Mouse (Mus musculus) liver, adult 10 weeks (tissue): ENCODE data around the gene Eed. TPM values are rescaled to one million over a fixed set of nuclear protein-coding genes. Genes with fewer than 3 reads are reported as not detected.

Experiments
- polyA plus RNA-seq: library from polyadenylated mRNA; stranded (reverse); fragments of 350-450 nt; fragmentation: Illumina TruSeq; extraction: RNeasy Lipid Tissue Mini Kit (QIAGEN cat#74804); gene quantifications from one replicate; pipeline ENCODE4 v1.2.3, GENCODE M21; 2014; ENCODE audit warnings: low read depth, low replicate concordance

Gene Eed
- polyA plus RNA-seq, result 56.9 TPM

GRCm38 (mm10) chr7:89980485-89981422 lies at the start of gene Eed:
Gene Eed, minus strand, starts transcription at chr7:89980983.

DNA sequence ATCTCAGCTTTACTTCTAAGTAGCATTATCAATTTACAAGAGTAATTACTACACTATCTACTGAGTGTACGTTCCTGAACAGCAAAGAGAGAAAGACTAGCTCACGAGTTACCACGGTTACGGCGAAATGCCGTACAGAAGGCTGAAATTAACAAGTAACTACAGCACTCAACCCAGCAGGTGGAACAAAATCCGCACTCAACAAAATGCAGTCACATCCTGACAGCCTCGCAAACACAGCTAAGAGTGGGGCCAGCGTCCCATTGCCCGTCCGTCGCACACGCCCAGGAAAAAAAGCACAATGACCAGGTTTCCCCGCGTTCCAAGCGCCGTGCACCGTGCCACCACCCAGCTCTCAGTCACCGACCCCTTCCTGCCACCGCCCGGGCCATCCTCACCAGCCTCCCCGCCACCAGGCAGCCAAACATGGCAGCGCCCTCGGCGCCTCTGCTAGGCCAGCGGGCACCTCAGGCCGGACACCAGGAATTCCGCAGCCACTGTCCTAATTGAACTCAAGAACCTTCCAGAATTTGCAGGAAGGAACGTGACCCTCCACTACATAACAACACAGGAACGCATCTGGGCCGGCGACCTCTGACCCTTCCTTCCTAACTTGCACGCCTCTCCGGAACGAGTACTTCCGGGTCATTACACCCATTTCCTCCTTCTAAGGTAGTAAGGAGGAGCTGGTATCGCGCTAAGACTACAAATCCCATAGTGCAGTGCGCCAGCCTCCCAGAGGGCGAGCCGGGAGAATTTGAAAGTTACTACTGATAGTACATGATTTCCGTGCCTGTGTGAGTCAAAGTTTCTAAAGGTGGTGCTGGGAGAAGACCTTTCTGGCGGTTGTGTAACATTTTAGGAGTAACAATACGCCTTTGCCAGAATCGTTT lies 40.0 kb downstream of the Eed start, which contains the start of gene Hikeshi:
Gene Hikeshi, minus strand, starts transcription at position 634 of the 893 bp plus-strand sequence.

Other genes starting within 250 kb of the Eed start
- gene Ccdc81, start 77.4 kb downstream of the Eed start, polyA plus RNA-seq, result not detected
- 58.4 TPM for gene Hikeshi, start 39.8 kb downstream of the Eed start, polyA plus RNA-seq
- gene Picalm, start 149.2 kb upstream of the Eed start, polyA plus RNA-seq, result 206 TPM